Mouse (Mus musculus) right cerebral cortex, postnatal 10 days (tissue): ENCODE measurements around the gene Mphosph9.
A peak's percentile ranks its signal among the peaks of the same experiment; 100 is the strongest.
"Not testable (repeated sequence)": the region's sequence is repeated elsewhere in the genome, so short reads cannot be mapped to it uniquely, and the experiment has no call there.

Experiments
- DNase-seq, 2 experiments: peaks; one replicate each; pipeline ENCODE4 v3.0.0; 2021; ENCODE audit warnings: low spot score in 2 of 2

The Mphosph9 gene

GRCm38 (mm10) chr5:124327510-124328364 is at the start of gene Mphosph9, which contains the start of gene 2810006K23Rik:
Gene Mphosph9, minus strand, starts transcription at chr5:124327972.
Gene 2810006K23Rik, plus strand, starts transcription at chr5:124328089.
- DNase-seq, result peak; percentile 100

- DNase-seq, result no peak
Measured at GRCm38 (mm10) chr5:124377149-124377548, 49.4 kb upstream of the Mphosph9 start.

GRCm38 (mm10) chr5:124376401-124376800 is 48.6 kb upstream of the Mphosph9 start:
- no peak for DNase-seq

GRCm38 (mm10) chr5:124374298-124374697 is 46.5 kb upstream of the Mphosph9 start:
- DNase-seq, result no peak

GRCm38 (mm10) chr5:124366721-124367120 is 38.9 kb upstream of the Mphosph9 start:
- DNase-seq, result no peak

GRCm38 (mm10) chr5:124365754-124366153 is 38.0 kb upstream of the Mphosph9 start:
- no peak for DNase-seq

- DNase-seq, result no peak
Measured at GRCm38 (mm10) chr5:124364173-124364918, 36.6 kb upstream of the Mphosph9 start.

- DNase-seq, result not testable (repeated sequence)
Measured at GRCm38 (mm10) chr5:124362982-124363381, 35.2 kb upstream of the Mphosph9 start, which contains the start of gene Cdk2ap1. Gene Cdk2ap1, minus strand, starts transcription at chr5:124363082.

GRCm38 (mm10) chr5:124359641-124360040 is 31.9 kb upstream of the Mphosph9 start:
- DNase-seq, result no peak

GRCm38 (mm10) chr5:124356695-124357094 is 28.9 kb upstream of the Mphosph9 start:
- no peak for DNase-seq

- no peak for DNase-seq
Measured at GRCm38 (mm10) chr5:124355425-124355959, 27.7 kb upstream of the Mphosph9 start.

- DNase-seq, result peak; percentile 62 to 67
Measured at GRCm38 (mm10) chr5:124354574-124355424, 27.0 kb upstream of the Mphosph9 start.

- peak in 1 of 2 experiments; percentile 45 for DNase-seq
Measured at GRCm38 (mm10) chr5:124353726-124354547, 26.2 kb upstream of the Mphosph9 start.

GRCm38 (mm10) chr5:124353011-124353725 is 25.4 kb upstream of the Mphosph9 start:
- peak; percentile 53 to 75 for DNase-seq

GRCm38 (mm10) chr5:124352141-124352920 is 24.6 kb upstream of the Mphosph9 start:
- DNase-seq, result peak; percentile 91 to 93

GRCm38 (mm10) chr5:124351604-124352003 is 23.8 kb upstream of the Mphosph9 start:
- no peak for DNase-seq

GRCm38 (mm10) chr5:124351111-124351560 is 23.4 kb upstream of the Mphosph9 start:
- peak; percentile 90 to 94 for DNase-seq

- no peak for DNase-seq
Measured at GRCm38 (mm10) chr5:124350350-124350749, 22.6 kb upstream of the Mphosph9 start.

GRCm38 (mm10) chr5:124349196-124349595 is 21.4 kb upstream of the Mphosph9 start:
- DNase-seq, result peak; percentile 69 to 74
